Mouse (Mus musculus) cerebellum, adult 2 months (tissue): ENCODE measurements around the gene Madd.

Experiments used
- CTCF ChIP-seq: fragments of 200-500 bp; IDR thresholded peaks from 2 replicates; pipeline ENCODE4 v1.5.1; 2011; ENCODE audit warnings: low read depth, mild to moderate bottlenecking, control low read depth, low read length, moderate library complexity, borderline replicate concordance; ENCODE audit not compliant: insufficient read depth
- POLR2A ChIP-seq: fragments of 200-500 bp; IDR thresholded peaks from 2 replicates; pipeline ENCODE4 v1.6.1; 2011; ENCODE audit warnings: low read length, control low read depth, borderline replicate concordance; ENCODE audit not compliant: insufficient read depth

DNA sequence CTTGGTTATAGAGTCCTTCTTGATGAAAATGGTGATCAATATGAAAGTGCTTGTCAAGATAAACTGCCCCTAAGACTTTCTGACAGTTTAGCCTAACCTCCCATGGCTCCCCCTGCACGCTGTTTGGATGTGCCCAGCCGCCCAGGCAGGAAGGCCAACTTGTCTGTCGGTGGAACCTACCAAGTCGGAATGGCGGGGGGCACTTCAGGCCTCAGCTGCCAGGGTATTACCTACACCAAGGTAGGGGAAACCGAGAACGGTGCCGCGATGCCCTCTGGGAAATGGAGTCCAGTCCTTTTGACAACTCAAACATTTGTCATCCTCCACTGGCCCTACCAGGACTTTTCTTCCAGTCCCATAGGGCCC, 506 bp downstream of the Madd start:
- no peak for TF ChIP-seq POLR2A
- no peak for TF ChIP-seq CTCF
